Mouse (Mus musculus) liver, embryonic 12.5 days (tissue): ENCODE results near the gene Myo1h. TPM values are rescaled to one million over a fixed set of nuclear protein-coding genes. Genes with fewer than 3 reads are reported as not detected.

Experiments
- ATAC-seq: fragments of 200-750 bp; cut with Nextera tagmentation; 2 replicates; pipeline ENCODE4 v1.8.0; 2017; ENCODE audit warnings: moderate number of reproducible peaks, mild to moderate bottlenecking, moderate library complexity
- H3K27ac ChIP-seq: fragments of 300-500 bp; sonication (generic); 2 replicates; pipeline ENCODE4 v1.5.1; 2016; ENCODE audit warnings: mild to moderate bottlenecking
- H3K27me3 ChIP-seq: fragments of 300-500 bp; sonication (generic); replicated peaks from 2 replicates; pipeline ENCODE4 v1.6.1; 2016; ENCODE audit warnings: mild to moderate bottlenecking, moderate library complexity
- H3K36me3 ChIP-seq: fragments of 300-500 bp; sonication (generic); 2 replicates; pipeline ENCODE4 v1.6.1; 2016; ENCODE audit warnings: mild to moderate bottlenecking, moderate library complexity
- H3K4me1 ChIP-seq: fragments of 300-500 bp; sonication (generic); 2 replicates; pipeline ENCODE4 v1.6.1; 2016
- H3K4me2 ChIP-seq: fragments of 300-500 bp; sonication (generic); 2 replicates; pipeline ENCODE4 v1.6.1; 2016; ENCODE audit warnings: mild to moderate bottlenecking, moderate library complexity
- H3K4me3 ChIP-seq: fragments of 300-500 bp; sonication (generic); 2 replicates; pipeline ENCODE4 v1.5.1; 2016; ENCODE audit warnings: mild to moderate bottlenecking, moderate library complexity
- H3K9ac ChIP-seq: fragments of 300-500 bp; sonication (generic); 2 replicates; pipeline ENCODE4 v1.6.1; 2016; ENCODE audit warnings: mild to moderate bottlenecking, moderate library complexity
- H3K9me3 ChIP-seq: fragments of 300-500 bp; sonication (generic); replicated peaks from 2 replicates; pipeline ENCODE4 v1.6.1; 2016; ENCODE audit warnings: mild to moderate bottlenecking, moderate library complexity
- WGBS: fragments of 180-500 bp; shearing (Covaris S2); methylation state at CpG from one replicate; pipeline ENCODE4 v1.1.7; 2016; ENCODE audit not compliant: insufficient replicate concordance; 5-methylcytosine and 5-hydroxymethylcytosine counted together
- polyA plus RNA-seq: library from polyadenylated mRNA; unstranded; fragments of >200 nt; fragmentation: Nextera tagmentation; extraction: Ambion mirVana; gene quantifications from 2 replicates; pipeline ENCODE4 v1.2.1, GENCODE M21; 2016

Gene Myo1h
- polyA plus RNA-seq, 1 experiment from 2014 or later = 0.38 TPM

DNA sequence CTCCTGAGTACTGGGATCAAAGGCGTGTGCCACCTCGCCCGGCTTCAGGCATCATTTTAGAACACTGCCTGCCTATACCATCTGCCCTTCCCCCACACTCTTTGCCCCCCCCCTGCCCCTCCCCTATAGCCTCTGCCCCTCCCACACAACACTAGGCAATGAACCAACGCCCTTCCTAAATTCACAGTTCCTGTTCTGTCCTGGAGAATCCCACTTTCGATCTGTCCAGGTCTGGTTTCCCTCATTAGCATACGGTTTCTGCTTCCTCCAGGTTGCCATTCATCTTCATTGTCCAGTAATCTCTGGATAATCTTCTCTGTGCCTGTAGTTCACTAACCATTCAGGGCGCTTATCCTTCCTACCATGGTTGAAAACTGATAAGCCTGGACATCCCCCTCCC is 54.6 kb downstream of the Myo1h start:
- H3K4me3 ChIP-seq = no peak overlapping the region
- 0 out of 2 replicates have a peak, but pooled peaks cover 9% of the 10 kb centered on the region for H3K27me3 ChIP-seq
- no peaks in the 10 kb centered on the region for H3K4me1 ChIP-seq
- ATAC-seq = no peak
- no peak overlapping the region for H3K9ac ChIP-seq
- no peak overlapping the region for H3K4me2 ChIP-seq
- whole genome bisulfite sequencing = 63% methylated on average over 7 of the region's 7 CpGs
- no peaks in the 10 kb centered on the region for H3K36me3 ChIP-seq
- no peak overlapping the region for H3K27ac ChIP-seq
- H3K9me3 ChIP-seq = no peaks in the 10 kb centered on the region

GRCm38 (mm10) chr5:114345538-114345937 is 56.6 kb downstream of the Myo1h start:
- 30% methylated on average over 3 of the region's 3 CpGs for WGBS
- Histone ChIP-seq H3K27ac (no peak overlapping the region), H3K27me3 (peaks cover 5% of the 10 kb centered on the region; the same call in 1 of the 2 replicates), H3K9me3 (no peaks in the 10 kb centered on the region), H3K9ac (no peak overlapping the region), H3K4me2 (no peak overlapping the region), H3K36me3 (no peaks in the 10 kb centered on the region), H3K4me1 (no peaks in the 10 kb centered on the region), H3K4me3 (no peak overlapping the region)
- ATAC-seq = peak; percentile 82

DNA sequence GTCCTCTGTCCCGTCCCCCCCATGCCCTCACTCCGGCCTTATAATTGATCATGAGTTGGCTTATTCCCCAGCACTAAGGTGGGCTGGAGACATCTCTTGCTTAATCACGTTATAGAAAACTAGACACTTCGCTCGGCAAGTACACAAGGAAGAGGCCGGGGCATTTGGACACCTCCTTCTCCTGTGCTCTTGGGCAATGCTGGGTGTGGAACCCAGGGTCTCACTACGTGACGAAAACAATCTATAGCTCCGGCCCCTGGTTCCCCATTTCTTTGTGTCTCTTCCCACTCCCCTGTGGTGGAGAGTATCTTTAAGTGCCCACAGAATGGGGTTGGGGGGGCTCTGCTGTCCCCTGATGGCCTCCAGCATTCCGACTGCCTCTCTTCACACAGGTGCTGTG is 58.0 kb downstream of the Myo1h start:
- Histone ChIP-seq H3K4me2 (no peak overlapping the region), H3K9ac (no peak overlapping the region), H3K4me3 (no peak overlapping the region), H3K27ac (no peak overlapping the region), H3K36me3 (no peaks in the 10 kb centered on the region), H3K27me3 (peaks cover 5% of the 10 kb centered on the region; the same call in 1 of the 2 replicates), H3K9me3 (no peaks in the 10 kb centered on the region), H3K4me1 (no peaks in the 10 kb centered on the region)
- no peak for ATAC-seq
- WGBS = 68% methylated on average over 10 of the region's 10 CpGs

- Histone ChIP-seq H3K4me2 (no peak overlapping the region), H3K4me1 (peaks cover 3% of the 10 kb centered on the region; the same call in 1 of the 2 replicates), H3K36me3 (no peaks in the 10 kb centered on the region), H3K9me3 (no peaks in the 10 kb centered on the region), H3K27me3 (peaks cover 5% of the 10 kb centered on the region; the same call in 1 of the 2 replicates), H3K27ac (no peak overlapping the region), H3K9ac (no peak overlapping the region), H3K4me3 (no peak overlapping the region)
- ATAC-seq = no peak
- 42% methylated on average over 10 of the region's 10 CpGs for WGBS
Observed at GRCm38 (mm10) chr5:114351490-114351889, 62.5 kb downstream of the Myo1h start.

DNA sequence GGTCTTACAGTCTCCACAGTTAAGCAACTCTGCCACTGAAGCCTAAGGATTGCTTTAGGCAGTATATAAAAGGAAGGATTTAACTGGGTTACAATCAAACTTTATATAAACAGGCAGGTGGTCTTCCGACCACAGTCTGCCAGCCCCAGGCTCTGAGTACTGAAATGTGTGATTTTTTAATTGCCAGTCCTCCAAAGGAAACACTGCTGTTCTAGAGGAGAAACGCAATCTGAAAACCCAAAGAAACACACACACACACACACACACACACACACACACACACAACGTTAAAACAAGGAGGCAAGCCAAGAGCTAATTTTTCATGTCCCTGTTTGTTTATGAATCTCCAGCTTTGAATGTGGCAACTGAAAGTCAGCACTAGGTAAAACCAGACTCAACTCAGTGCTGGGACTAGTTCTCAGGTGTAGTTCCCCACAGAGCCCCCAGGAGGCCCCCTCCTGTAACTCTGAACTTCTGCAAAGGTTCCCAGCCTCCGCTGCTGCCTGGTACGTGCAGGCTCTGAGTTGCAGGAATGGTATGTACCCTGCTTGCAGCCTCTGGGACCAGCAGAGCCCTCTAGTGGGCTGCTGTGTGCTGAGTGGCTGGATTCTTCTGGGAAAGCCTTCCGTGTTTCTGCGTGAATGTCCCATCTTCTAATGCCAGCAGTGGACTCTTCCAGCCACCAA is 67.4 kb downstream of the Myo1h start:
- Histone ChIP-seq H3K27me3 (no peaks in the 10 kb centered on the region), H3K36me3 (peaks cover 7% of the 10 kb centered on the region), H3K27ac (no peak overlapping the region), H3K9me3 (no peaks in the 10 kb centered on the region), H3K4me3 (peak overlapping the region; percentile 9; the same call in 1 of the 2 replicates), H3K4me1 (peaks cover 17% of the 10 kb centered on the region), H3K4me2 (peak overlapping the region; percentile 35), H3K9ac (no peak overlapping the region)
- 24% methylated on average over 7 of the region's 7 CpGs for WGBS
- peak; percentile 76 for ATAC-seq

DNA sequence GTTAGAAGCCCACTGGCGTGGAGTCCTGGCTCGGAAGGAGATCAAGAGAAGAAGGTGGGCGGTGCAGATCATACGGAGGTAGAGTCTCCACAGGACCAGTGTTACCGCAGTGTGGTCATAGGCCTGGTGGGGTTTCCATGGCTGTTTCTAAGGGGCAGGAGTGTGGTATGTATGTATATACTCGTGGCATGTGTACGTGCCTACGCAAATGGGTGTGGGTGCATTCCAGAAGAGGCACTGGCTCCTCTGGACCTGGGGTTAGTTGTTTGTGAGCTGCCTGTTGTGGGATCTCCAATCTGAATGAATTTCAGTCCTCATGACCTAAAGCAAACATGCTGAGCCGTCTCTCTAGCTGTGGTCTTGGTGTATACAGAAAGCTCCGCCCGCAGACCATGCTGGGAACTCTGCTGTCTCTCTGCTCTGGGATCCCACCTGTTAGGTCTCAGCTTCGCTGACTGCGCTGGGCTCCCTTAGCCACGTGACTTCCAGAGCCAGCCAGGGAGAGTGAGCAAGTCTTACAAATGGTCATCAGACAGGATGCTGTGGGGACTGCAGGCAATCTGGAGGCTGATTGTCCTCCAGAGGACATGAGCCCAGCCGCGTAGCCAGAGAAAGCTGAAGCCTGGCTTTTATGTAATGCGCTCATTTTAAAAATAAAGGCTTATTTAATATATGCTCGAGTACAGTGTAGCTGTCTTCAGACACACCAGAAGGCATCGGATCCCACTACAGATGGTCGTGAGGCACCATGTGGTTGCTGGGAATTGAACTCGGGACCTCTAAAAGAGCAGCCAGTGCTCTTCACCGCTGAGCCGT is 68.2 kb downstream of the Myo1h start:
- Histone ChIP-seq H3K4me1 (peaks cover 17% of the 10 kb centered on the region), H3K9ac (no peak overlapping the region), H3K36me3 (peaks cover 12% of the 10 kb centered on the region), H3K27me3 (no peaks in the 10 kb centered on the region), H3K9me3 (no peaks in the 10 kb centered on the region), H3K4me2 (peak overlapping the region; percentile 35), H3K27ac (no peak overlapping the region), H3K4me3 (peak overlapping the region; percentile 9; the same call in 1 of the 2 replicates)
- WGBS = 57% methylated on average over 23 of the region's 23 CpGs
- peak; percentile 51 for ATAC-seq

- Histone ChIP-seq H3K27me3 (no peaks in the 10 kb centered on the region), H3K36me3 (peaks cover 28% of the 10 kb centered on the region), H3K4me1 (peaks cover 17% of the 10 kb centered on the region), H3K9ac (no peak overlapping the region), H3K4me3 (no peak overlapping the region), H3K27ac (no peak overlapping the region), H3K4me2 (no peak overlapping the region), H3K9me3 (no peaks in the 10 kb centered on the region)
- ATAC-seq = no peak
- WGBS = 81% methylated on average over 10 of the region's 10 CpGs
Observed at GRCm38 (mm10) chr5:114358833-114359232, 69.9 kb downstream of the Myo1h start.

GRCm38 (mm10) chr5:114359586-114359985 is 70.6 kb downstream of the Myo1h start:
- Histone ChIP-seq H3K9me3 (no peaks in the 10 kb centered on the region), H3K27me3 (no peaks in the 10 kb centered on the region), H3K27ac (no peak overlapping the region), H3K4me3 (no peak overlapping the region), H3K36me3 (peaks cover 35% of the 10 kb centered on the region), H3K4me2 (no peak overlapping the region), H3K9ac (no peak overlapping the region), H3K4me1 (peaks cover 17% of the 10 kb centered on the region)
- ATAC-seq = no peak
- 51% methylated on average over 8 of the region's 8 CpGs for WGBS

DNA sequence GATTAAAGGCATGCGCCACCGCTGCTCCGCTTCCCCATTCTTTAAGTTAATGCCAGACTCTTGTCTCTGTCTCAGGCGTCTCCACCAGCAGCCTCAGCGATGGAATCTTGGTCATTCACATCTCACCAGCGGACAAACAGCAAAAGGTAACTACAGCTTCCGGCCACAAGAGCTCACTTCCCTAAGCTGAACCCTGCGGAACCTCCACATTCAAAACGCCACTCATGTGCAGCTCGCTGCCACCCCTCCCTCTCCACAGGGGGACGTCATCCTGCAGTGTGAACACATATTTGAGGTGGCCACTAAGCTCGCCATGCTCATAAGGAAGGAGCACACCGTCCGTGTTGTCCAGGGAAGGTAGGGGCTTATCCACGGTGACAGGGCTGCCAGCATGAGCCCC is 72.0 kb downstream of the Myo1h start:
- H3K36me3 ChIP-seq = peaks cover 49% of the 10 kb centered on the region
- no peak overlapping the region for H3K27ac ChIP-seq
- no peak overlapping the region for H3K4me3 ChIP-seq
- H3K9me3 ChIP-seq = no peaks in the 10 kb centered on the region
- peaks cover 17% of the 10 kb centered on the region for H3K4me1 ChIP-seq
- H3K27me3 ChIP-seq = no peaks in the 10 kb centered on the region
- no peak overlapping the region for H3K9ac ChIP-seq
- ATAC-seq = no peak
- WGBS = 71% methylated on average over 15 of the region's 15 CpGs
- no peak overlapping the region for H3K4me2 ChIP-seq

DNA sequence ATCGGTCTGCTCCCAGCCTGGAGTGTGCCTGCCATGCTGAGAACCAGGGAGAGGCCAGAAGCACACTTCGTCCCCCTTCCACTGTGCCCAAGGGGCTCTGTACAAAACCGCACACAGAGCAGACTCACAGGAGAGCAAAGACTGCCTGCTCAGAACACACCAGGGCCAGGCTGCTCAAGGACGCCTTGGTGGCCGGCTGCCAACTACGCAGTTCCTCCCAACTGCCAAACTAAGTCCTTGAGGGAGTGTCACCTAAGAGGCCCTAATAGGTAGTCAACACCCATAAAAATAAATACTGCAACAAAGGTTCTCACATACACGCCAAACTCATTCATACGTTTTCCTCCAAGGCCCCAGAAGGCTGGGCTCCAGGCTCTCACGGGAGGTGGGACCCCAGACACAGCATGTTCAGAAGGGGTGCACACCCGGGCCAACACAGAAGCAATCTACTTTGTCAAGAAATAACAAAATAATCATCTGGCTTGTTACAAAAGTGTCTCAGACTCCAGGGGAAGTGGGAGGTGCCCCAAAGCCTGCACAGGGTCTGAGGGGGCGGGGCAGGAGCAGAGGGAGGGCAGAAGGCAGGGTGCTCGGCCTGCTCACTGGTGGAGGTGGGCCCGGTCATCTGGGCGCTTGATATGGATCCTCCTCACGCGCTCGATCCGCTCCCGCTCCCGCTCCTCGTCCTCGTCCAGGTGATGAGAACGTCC is 76.2 kb downstream of the Myo1h start:
- no peak overlapping the region for H3K9ac ChIP-seq
- no peak for ATAC-seq
- H3K9me3 ChIP-seq = no peaks in the 10 kb centered on the region
- H3K4me1 ChIP-seq = peaks cover 8% of the 10 kb centered on the region
- H3K4me3 ChIP-seq = no peak overlapping the region
- no peak overlapping the region for H3K4me2 ChIP-seq
- no peaks in the 10 kb centered on the region for H3K27me3 ChIP-seq
- peaks cover 91% of the 10 kb centered on the region for H3K36me3 ChIP-seq
- no peak overlapping the region for H3K27ac ChIP-seq
- WGBS = 83% methylated on average over 23 of the region's 23 CpGs

DNA sequence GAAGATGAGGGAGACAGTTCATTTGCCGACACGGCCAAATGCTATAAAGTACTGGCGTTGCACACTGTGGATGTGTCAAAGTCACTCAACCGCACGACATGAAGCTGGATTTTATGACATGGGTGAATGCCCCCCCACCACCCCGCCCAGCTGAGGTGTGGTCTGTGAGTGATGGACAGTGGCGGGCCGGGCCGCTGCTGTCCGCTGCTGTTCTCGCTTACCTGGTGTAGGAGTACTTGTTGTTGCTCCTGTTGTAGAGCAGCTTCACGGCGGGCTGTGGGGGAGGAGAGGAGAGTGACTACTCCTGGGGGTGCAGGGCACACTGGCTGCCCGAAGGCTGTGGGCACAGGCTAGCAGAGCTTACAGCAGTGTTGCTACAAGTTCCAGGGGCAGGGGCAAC is 79.2 kb downstream of the Myo1h start:
- H3K4me2 ChIP-seq = no peak overlapping the region
- WGBS = 85% methylated on average over 14 of the region's 14 CpGs
- no peaks in the 10 kb centered on the region for H3K9me3 ChIP-seq
- H3K9ac ChIP-seq = no peak overlapping the region
- ATAC-seq = no peak
- H3K4me1 ChIP-seq = peaks cover 36% of the 10 kb centered on the region
- H3K36me3 ChIP-seq = peaks cover 85% of the 10 kb centered on the region
- H3K27me3 ChIP-seq = no peaks in the 10 kb centered on the region
- H3K27ac ChIP-seq = no peak overlapping the region
- H3K4me3 ChIP-seq = no peak overlapping the region
